Mouse (Mus musculus): Measurements from ENCODE around the gene Lrrc15.

Gene Lrrc15

GRCm38 (mm10) chr16:30282844-30283495, at the start of gene Lrrc15:
Lrrc15 (minus strand) TSS chr16:30283256.
- DNase-seq (ENCODE audit: low spot score in 2 of 2): no peak

- no peak for DNase-seq (ENCODE audit: low spot score in 2 of 2)
These were observed 31.2 kb upstream of the Lrrc15 start for GRCm38 (mm10) chr16:30314236-30314635.

- DNase-seq (ENCODE audit: low spot score in 2 of 2): no peak
These were observed 27.6 kb upstream of the Lrrc15 start, which contains the start of gene Gp5 for GRCm38 (mm10) chr16:30310647-30311046. Gp5 (minus strand) TSS chr16:30310779.

GRCm38 (mm10) chr16:30310171-30310515, 27.1 kb upstream of the Lrrc15 start:
- no peak for DNase-seq (ENCODE audit: low spot score in 2 of 2)

- no peak for DNase-seq (ENCODE audit: low spot score in 2 of 2)
These were observed 26.5 kb upstream of the Lrrc15 start for GRCm38 (mm10) chr16:30309395-30310170.

GRCm38 (mm10) chr16:30308616-30309394, 25.7 kb upstream of the Lrrc15 start:
- DNase-seq (ENCODE audit: low spot score in 2 of 2): peak in 1 of 2 experiments; percentile 13

- DNase-seq (ENCODE audit: low spot score in 2 of 2): no peak
These were observed 25.0 kb upstream of the Lrrc15 start for GRCm38 (mm10) chr16:30307961-30308615.

- DNase-seq (ENCODE audit: low spot score in 2 of 2): no peak
These were observed 24.2 kb upstream of the Lrrc15 start for GRCm38 (mm10) chr16:30307306-30307705.

GRCm38 (mm10) chr16:30306102-30306501, 23.0 kb upstream of the Lrrc15 start:
- no peak for DNase-seq (ENCODE audit: low spot score in 2 of 2)

- no peak for DNase-seq (ENCODE audit: low spot score in 2 of 2)
These were observed 21.2 kb upstream of the Lrrc15 start for GRCm38 (mm10) chr16:30304236-30304635.

- no peak for DNase-seq (ENCODE audit: low spot score in 2 of 2)
These were observed 20.4 kb upstream of the Lrrc15 start for GRCm38 (mm10) chr16:30303411-30303810.

- DNase-seq (ENCODE audit: low spot score in 2 of 2): no peak
These were observed 19.6 kb upstream of the Lrrc15 start for GRCm38 (mm10) chr16:30302686-30303085.

GRCm38 (mm10) chr16:30299711-30300277, 16.7 kb upstream of the Lrrc15 start:
- no peak for DNase-seq (ENCODE audit: low spot score in 2 of 2)

GRCm38 (mm10) chr16:30297450-30297849, 14.4 kb upstream of the Lrrc15 start:
- DNase-seq (ENCODE audit: low spot score in 2 of 2): no peak

GRCm38 (mm10) chr16:30296601-30297275, 13.7 kb upstream of the Lrrc15 start:
- no peak for DNase-seq (ENCODE audit: low spot score in 2 of 2)

- DNase-seq (ENCODE audit: low spot score in 2 of 2): no peak
These were observed 12.1 kb upstream of the Lrrc15 start for GRCm38 (mm10) chr16:30295106-30295505.

- no peak for DNase-seq (ENCODE audit: low spot score in 2 of 2)
These were observed 7.4 kb upstream of the Lrrc15 start for GRCm38 (mm10) chr16:30290436-30290835.

GRCm38 (mm10) chr16:30285701-30286100, 2.6 kb upstream of the Lrrc15 start:
- DNase-seq (ENCODE audit: low spot score in 2 of 2): no peak

- peak in 1 of 2 experiments; percentile 28 for DNase-seq (ENCODE audit: low spot score in 2 of 2)
These were observed 784 bp upstream of the Lrrc15 start for GRCm38 (mm10) chr16:30283743-30284337.

- DNase-seq (ENCODE audit: low spot score in 2 of 2): no peak
These were observed 2.3 kb downstream of the Lrrc15 start for GRCm38 (mm10) chr16:30280676-30281297.
